Mouse (Mus musculus) CH12.LX (cell line): Measurements from ENCODE around the gene Trim46.

Experiments used
- CTCF ChIP-seq, 2 experiments: IDR thresholded peaks in 1 of 2; conservative IDR thresholded peaks in 1 of 2; 2 replicates each; pipeline ENCODE4 v1.5.1; 2011 to 2012; ENCODE audit warnings: low read depth in 2 of 2, low read length in 2 of 2, improper control_type of control experiment in 1 of 2, inconsistent platforms in 1 of 2, mild to moderate bottlenecking in 1 of 2, moderate library complexity in 1 of 2
- GABPA ChIP-seq: IDR thresholded peaks from 2 replicates; pipeline ENCODE4 v1.6.1; 2012; ENCODE audit warnings: low read depth, low read length, improper control_type of control experiment, inconsistent platforms; ENCODE audit not compliant: insufficient replicate concordance
- JUN ChIP-seq: IDR thresholded peaks from 2 replicates; pipeline ENCODE4 v1.6.1; 2011; ENCODE audit warnings: low read depth, mild to moderate bottlenecking, low read length, improper control_type of control experiment, moderate library complexity; ENCODE audit not compliant: insufficient read depth
- NRF1 ChIP-seq: IDR thresholded peaks from 2 replicates; pipeline ENCODE4 v1.6.1; 2014; ENCODE audit warnings: low read depth, mild to moderate bottlenecking, inconsistent platforms, low read length, improper control_type of control experiment, moderate library complexity
- POLR2A ChIP-seq: IDR thresholded peaks from 2 replicates; pipeline ENCODE4 v1.6.1; 2011; ENCODE audit warnings: low read depth, mild to moderate bottlenecking, improper control_type of control experiment, low read length
- RAD21 ChIP-seq: IDR thresholded peaks from 2 replicates; pipeline ENCODE4 v1.6.1; 2011; ENCODE audit warnings: low read depth, mild to moderate bottlenecking, low read length, improper control_type of control experiment, moderate library complexity
- TCF12 ChIP-seq: IDR thresholded peaks from 2 replicates; pipeline ENCODE4 v1.6.1; 2014; ENCODE audit warnings: low read depth, mild to moderate bottlenecking, inconsistent platforms, low read length, improper control_type of control experiment
- UBTF ChIP-seq: IDR thresholded peaks from 2 replicates; pipeline ENCODE4 v1.6.1; 2012; ENCODE audit warnings: low read depth, mild to moderate bottlenecking, inconsistent platforms, low read length, improper control_type of control experiment, moderate library complexity
- ZMIZ1 ChIP-seq: IDR thresholded peaks from 2 replicates; pipeline ENCODE4 v1.6.1; 2012; ENCODE audit warnings: low read depth, mild to moderate bottlenecking, inconsistent platforms, low read length, improper control_type of control experiment

DNA sequence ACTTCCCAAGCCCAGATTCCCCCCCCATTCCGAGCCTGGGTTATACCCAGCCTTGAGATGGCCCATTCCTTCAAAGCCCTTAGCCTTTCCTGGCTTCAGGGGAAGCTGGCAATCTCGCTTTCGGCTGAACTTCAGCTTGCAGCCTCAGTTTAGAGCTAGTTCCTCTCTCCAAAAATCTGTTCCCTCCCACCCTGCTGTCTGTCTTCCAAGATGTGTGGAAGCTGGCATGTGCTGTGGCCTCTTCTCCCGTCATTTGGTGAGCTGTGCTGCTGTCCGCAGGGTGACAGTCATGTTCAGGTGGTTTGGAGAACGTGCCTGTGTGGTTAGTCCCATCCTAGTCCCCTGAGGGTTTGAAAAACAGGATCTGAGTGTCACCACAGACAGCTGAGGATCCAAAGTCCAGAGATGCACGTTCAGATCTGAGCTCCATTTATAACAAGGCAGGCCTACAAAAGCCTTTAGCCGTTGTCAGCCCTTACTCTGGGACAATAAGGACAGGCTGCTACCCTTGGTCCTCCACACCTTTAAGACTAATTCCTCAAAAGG lies 49.6 kb upstream of the Trim46 start:
- no peak for TF ChIP-seq POLR2A
- no peak for TF ChIP-seq TCF12
- no peak for TF ChIP-seq CTCF (conservative IDR thresholded peaks at IDR 0.05 in 1 of 2, IDR thresholded peaks at IDR 0.05 in 1 of 2; ENCODE audit: low read depth in 2 of 2, low read length in 2 of 2)
- no peak for TF ChIP-seq ZMIZ1
- TF ChIP-seq RAD21 = no peak
- no peak for TF ChIP-seq JUN
- no peak for TF ChIP-seq UBTF
- TF ChIP-seq GABPA = no peak
- no peak for TF ChIP-seq NRF1
